Mouse (Mus musculus): ENCODE results near the gene Alyref. TPM values are rescaled to one million over a fixed set of nuclear protein-coding genes. Genes with fewer than 3 reads are reported as not detected.

Gene Alyref
- total RNA-seq, 2 experiments from 2014 or later = 36.0 to 44.7 TPM

GRCm38 (mm10) chr11:120622805-120623204, 24.6 kb upstream of the Alyref start:
- DNase-seq = no peak
- Histone ChIP-seq H3K4me3 (no peak overlapping the region), H3K27ac (no peak overlapping the region)
- TF ChIP-seq CTCF (IDR thresholded peaks at IDR 0.05) = no peak
- intact Hi-C loops (cut with DNase I) = no loop called here

DNA sequence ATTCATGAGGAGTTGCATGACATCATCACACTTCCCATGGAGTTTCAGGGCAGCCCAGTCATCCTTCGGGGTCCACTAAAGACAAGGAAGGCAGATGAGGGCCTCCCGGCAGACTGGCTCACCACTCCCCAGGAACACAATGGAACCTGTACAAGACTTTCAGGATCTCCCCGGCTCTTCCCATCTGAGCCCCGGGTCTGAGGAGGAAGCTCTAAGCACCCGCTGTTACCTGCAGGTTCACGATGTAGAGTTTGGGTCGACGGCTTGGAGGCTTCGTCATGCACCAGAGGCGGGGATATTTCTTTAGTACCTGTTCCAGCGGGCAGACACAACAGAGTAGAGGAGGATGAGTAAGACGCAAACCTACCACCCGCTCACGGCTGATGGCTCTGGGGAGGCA, 22.0 kb upstream of the Alyref start:
- Histone ChIP-seq H3K4me3 (no peak overlapping the region), H3K27ac (no peak overlapping the region)
- intact Hi-C loops (cut with DNase I) = no loop called here
- DNase-seq = no peak
- TF ChIP-seq CTCF (IDR thresholded peaks at IDR 0.05) = no peak

- DNase-seq = no peak
- intact Hi-C loops (cut with DNase I) = no loop called here
- no peak overlapping the region for H3K4me3 ChIP-seq
- TF ChIP-seq CTCF (IDR thresholded peaks at IDR 0.05) = no peak
- H3K27ac ChIP-seq = peak overlapping the region; percentile 94
Measured at GRCm38 (mm10) chr11:120618619-120619535, 20.7 kb upstream of the Alyref start.

- DNase-seq = peak; percentile 96
- H3K4me3 ChIP-seq = peak within 1 kb of the TSS; percentile 91
- intact Hi-C loops (cut with DNase I) = no loop called here
- TF ChIP-seq CTCF (IDR thresholded peaks at IDR 0.05) = no peak
- peak within 1 kb of the TSS; percentile 94 for H3K27ac ChIP-seq
Measured at GRCm38 (mm10) chr11:120617519-120618112, 19.5 kb upstream of the Alyref start, which contains the start of gene Pcyt2. Gene Pcyt2 (minus strand): TSS chr11:120617936.

- intact Hi-C loops (cut with DNase I) = no loop called here
- Histone ChIP-seq H3K27ac (peak overlapping the region; percentile 94), H3K4me3 (peak overlapping the region; percentile 91)
- TF ChIP-seq CTCF (IDR thresholded peaks at IDR 0.05) = no peak
- DNase-seq = no peak
Measured at GRCm38 (mm10) chr11:120616617-120617294, 18.6 kb upstream of the Alyref start.

- Histone ChIP-seq H3K27ac (peak overlapping the region; percentile 28; the same call in 1 of the 2 replicates), H3K4me3 (no peak overlapping the region)
- intact Hi-C loops (cut with DNase I) = no loop called here
- TF ChIP-seq CTCF (IDR thresholded peaks at IDR 0.05) = no peak
- no peak for DNase-seq
Measured at GRCm38 (mm10) chr11:120615606-120616203, 17.5 kb upstream of the Alyref start.

GRCm38 (mm10) chr11:120615167-120615566, 17.0 kb upstream of the Alyref start:
- H3K27ac ChIP-seq = no peak overlapping the region
- TF ChIP-seq CTCF (IDR thresholded peaks at IDR 0.05) = no peak
- H3K4me3 ChIP-seq = no peak overlapping the region
- no peak for DNase-seq
- intact Hi-C loops (cut with DNase I) = no loop called here

DNA sequence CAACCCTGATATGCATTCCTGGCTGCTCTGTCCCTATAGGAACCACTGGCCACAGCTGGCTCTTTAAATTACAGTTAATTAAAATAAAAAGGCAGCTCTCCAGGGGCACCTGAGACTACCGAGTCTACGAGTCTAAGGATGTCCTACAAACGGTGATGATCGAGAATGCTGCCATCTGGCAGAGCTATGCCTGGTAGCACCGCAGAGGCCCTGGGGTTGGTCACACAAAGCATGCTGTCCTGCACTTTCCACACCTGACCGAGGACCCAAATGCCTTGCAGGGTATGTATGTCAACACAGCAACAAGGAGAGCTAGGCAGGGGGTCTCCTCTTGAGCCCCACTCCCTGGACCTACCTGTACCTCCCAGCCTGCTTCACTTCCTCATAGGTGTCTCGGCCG, 15.8 kb upstream of the Alyref start:
- intact Hi-C loops (cut with DNase I) = loop anchor here (2.0 to 5.0 kb wide), 2 partner anchors 37 to 99 kb away; no protein-coding TSS in a partner anchor
- Histone ChIP-seq H3K27ac (0 out of 2 replicates have a peak overlapping the region, but pooled peaks have one; percentile 38), H3K4me3 (no peak overlapping the region)
- no peak for DNase-seq
- TF ChIP-seq CTCF (IDR thresholded peaks at IDR 0.05) = no peak

DNA sequence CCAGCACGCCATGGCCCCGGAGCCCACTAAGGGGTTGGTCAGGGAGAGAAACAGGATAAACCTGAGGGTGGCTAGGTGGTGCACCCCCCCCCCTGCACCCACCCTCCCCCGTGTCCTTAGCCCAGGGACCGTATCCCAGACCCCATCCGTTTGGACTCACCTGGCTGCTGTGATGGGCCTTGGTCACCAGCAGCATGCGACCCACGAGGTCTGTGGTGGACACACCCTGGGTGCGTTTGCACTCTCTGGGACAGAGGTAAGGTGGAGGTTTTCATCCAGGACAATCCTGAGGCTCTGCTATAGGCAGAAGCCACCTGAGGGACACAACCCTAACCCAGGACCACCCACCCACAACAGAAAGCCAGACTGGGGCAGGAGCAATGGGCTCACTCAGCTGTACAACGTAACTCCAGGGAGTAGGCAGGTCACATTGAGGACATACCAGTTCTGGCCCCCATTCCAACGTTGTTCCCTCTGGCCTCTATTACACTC, 15.4 kb upstream of the Alyref start:
- Histone ChIP-seq H3K27ac (no peak overlapping the region), H3K4me3 (no peak overlapping the region)
- no peak for DNase-seq
- TF ChIP-seq CTCF (IDR thresholded peaks at IDR 0.05) = no peak
- intact Hi-C loops (cut with DNase I) = loop anchor here (2.0 to 5.0 kb wide), 2 partner anchors 36 to 99 kb away; no protein-coding TSS in a partner anchor

DNA sequence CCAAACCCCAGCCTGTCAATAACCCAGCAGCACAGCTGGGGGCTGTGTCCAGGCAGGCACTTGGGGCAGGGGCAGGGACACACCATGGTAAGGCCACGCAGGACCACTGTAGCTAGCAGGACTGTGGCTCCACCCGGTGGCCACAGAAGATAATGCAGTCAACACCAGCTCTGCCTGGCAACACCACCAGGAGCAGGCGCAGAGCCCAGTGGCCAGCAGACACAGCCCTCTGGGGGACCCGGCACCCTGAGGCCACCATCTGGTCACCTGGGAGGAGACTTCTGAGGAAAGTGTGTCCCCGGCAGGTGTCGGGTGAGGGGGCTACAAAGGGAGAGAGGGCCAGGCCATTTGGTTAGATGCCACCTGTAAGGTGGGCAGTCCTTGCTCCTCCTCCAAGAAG, 14.6 kb upstream of the Alyref start:
- Histone ChIP-seq H3K4me3 (no peak overlapping the region), H3K27ac (no peak overlapping the region)
- intact Hi-C loops (cut with DNase I) = loop anchor here (1.0 to 5.0 kb wide), 3 partner anchors 35 to 123 kb away; no protein-coding TSS in a partner anchor
- TF ChIP-seq CTCF (IDR thresholded peaks at IDR 0.05) = peak; percentile 92
- peak; percentile 88 for DNase-seq

GRCm38 (mm10) chr11:120610477-120611046, 12.4 kb upstream of the Alyref start:
- intact Hi-C loops (cut with DNase I) = loop anchor here (5.0 kb wide), 1 partner anchor 33 kb away; no protein-coding TSS in a partner anchor
- H3K4me3 ChIP-seq = no peak overlapping the region

DNA sequence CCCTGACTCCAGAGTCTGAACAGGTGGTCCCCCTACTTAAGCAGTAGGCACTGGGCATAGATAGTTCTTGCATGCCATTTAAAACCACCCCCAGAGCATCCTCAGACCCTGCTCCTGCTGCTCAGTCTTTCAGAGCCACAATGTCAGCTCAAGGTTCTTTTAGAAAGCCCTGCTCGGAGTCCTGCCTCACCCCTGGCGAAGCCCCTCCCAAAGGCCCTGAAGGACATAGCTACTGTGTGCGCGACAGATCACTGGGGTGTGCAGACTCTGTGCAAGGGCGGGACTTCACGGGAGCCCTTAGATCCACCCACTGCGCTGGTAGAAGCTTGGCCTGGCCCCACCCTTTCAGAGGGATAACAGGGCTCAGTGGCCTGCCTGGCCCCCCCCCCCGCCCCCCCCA, 11.1 kb upstream of the Alyref start:
- Histone ChIP-seq H3K27ac (no peak overlapping the region), H3K4me3 (no peak overlapping the region)
- intact Hi-C loops (cut with DNase I) = no loop called here
- TF ChIP-seq CTCF (IDR thresholded peaks at IDR 0.05) = no peak
- no peak for DNase-seq

More at GRCm38 (mm10) chr11:120610477-120611046, 12.4 kb upstream of the Alyref start:
- DNase-seq = no peak
- TF ChIP-seq CTCF (IDR thresholded peaks at IDR 0.05) = no peak
- H3K27ac ChIP-seq = no peak overlapping the region
